Mouse (Mus musculus) kidney, adult 2 months (tissue): ENCODE results near the gene Cnot2. TPM values are rescaled to one million over a fixed set of nuclear protein-coding genes. Genes with fewer than 3 reads are reported as not detected.

Experiments used
- DNase-seq: peaks from one replicate; pipeline ENCODE4 v3.0.0; 2021
- H3K27ac ChIP-seq: fragments of 200-500 bp; 2 replicates; pipeline ENCODE4 v1.5.1; 2012; ENCODE audit warnings: low read depth, low read length, control low read depth, inconsistent platforms; ENCODE audit not compliant: insufficient read depth
- H3K27me3 ChIP-seq: fragments of 200-500 bp; replicated peaks from 2 replicates; pipeline ENCODE4 v1.6.1; 2012; ENCODE audit warnings: mild to moderate bottlenecking, moderate library complexity, low read length, inconsistent platforms; ENCODE audit not compliant: control insufficient read depth, insufficient read depth
- H3K36me3 ChIP-seq: fragments of 200-500 bp; 2 replicates; pipeline ENCODE4 v1.6.1; 2012; ENCODE audit warnings: mild to moderate bottlenecking, moderate library complexity, low read length, inconsistent platforms; ENCODE audit not compliant: control insufficient read depth, insufficient read depth
- H3K4me1 ChIP-seq: fragments of 200-500 bp; 2 replicates; pipeline ENCODE4 v1.6.1; 2011; ENCODE audit warnings: low read length; ENCODE audit not compliant: control insufficient read depth, insufficient read depth
- H3K4me3 ChIP-seq: fragments of 200-500 bp; 2 replicates; pipeline ENCODE4 v1.5.1; 2011; ENCODE audit warnings: mild to moderate bottlenecking, low read depth, low read length, control low read depth; ENCODE audit not compliant: insufficient read depth
- CTCF ChIP-seq: fragments of 200-500 bp; conservative IDR thresholded peaks from 2 replicates; pipeline ENCODE4 v1.5.1; 2011; ENCODE audit warnings: low read depth, mild to moderate bottlenecking, control low read depth, low read length, moderate library complexity, mixed read lengths; ENCODE audit not compliant: insufficient read depth, insufficient read length
- POLR2A ChIP-seq: fragments of 200-500 bp; IDR thresholded peaks from one replicate; pipeline ENCODE4 v1.6.1; 2011; ENCODE audit warnings: low read depth, low read length, control low read depth
- WGBS: fragments of 180-500 bp; shearing (Covaris S2); methylation state at CpG from one replicate; pipeline ENCODE4 v1.1.7; 2018; 5-methylcytosine and 5-hydroxymethylcytosine counted together
- polyA plus RNA-seq: library from polyadenylated mRNA; depleted of rRNA; stranded (reverse); fragments of >200 nt; gene quantifications from 2 replicates; pipeline ENCODE4 v1.2.3, GENCODE M21; 2012

The Cnot2 gene
- polyA plus RNA-seq, 1 experiment = 32.5 TPM

DNA sequence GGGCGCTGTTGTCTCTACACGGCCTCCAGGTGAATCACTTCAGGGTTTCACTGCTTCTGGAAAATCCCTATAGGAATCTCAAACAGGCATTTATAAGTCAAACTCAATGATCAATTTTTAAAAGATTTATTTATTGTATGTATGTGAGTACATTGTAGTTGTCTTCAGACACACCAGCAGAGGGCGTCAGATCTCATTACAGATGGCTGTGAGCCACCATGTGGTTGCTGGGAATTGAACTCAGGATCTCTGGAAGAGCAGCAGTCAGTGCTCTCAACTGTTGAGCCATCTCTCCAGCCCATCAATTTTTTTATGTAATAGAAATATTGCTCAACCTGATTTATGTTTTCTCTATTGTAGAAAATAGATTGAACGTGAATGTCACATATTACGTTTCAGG, 100.3 kb downstream of the Cnot2 start:
- DNase-seq = no peak
- TF ChIP-seq CTCF (0 out of 2 replicates have a peak, but pooled peaks have one; percentile 4), POLR2A (no peak)
- no peaks in the 10 kb centered on the region; the same call in 1 of the 2 replicates for H3K27me3 ChIP-seq
- no peak overlapping the region for H3K27ac ChIP-seq
- H3K36me3 ChIP-seq = no peaks in the 10 kb centered on the region
- no peak overlapping the region for H3K4me3 ChIP-seq
- 92% methylated on average over 5 of the region's 5 CpGs for WGBS
- no peaks in the 10 kb centered on the region for H3K4me1 ChIP-seq

- H3K4me1 ChIP-seq = no peaks in the 10 kb centered on the region
- TF ChIP-seq CTCF = no peak
- no peak for TF ChIP-seq POLR2A
- no peak overlapping the region for H3K27ac ChIP-seq
- WGBS = 95% methylated on average over 3 of the region's 3 CpGs
- no peak overlapping the region for H3K4me3 ChIP-seq
- no peaks in the 10 kb centered on the region for H3K36me3 ChIP-seq
- peaks cover 9% of the 10 kb centered on the region for H3K27me3 ChIP-seq
- no peak for DNase-seq
Measured at GRCm38 (mm10) chr10:116476559-116476958, 104.8 kb downstream of the Cnot2 start.

GRCm38 (mm10) chr10:116475725-116476124, 105.6 kb downstream of the Cnot2 start:
- no peak for DNase-seq
- Histone ChIP-seq H3K4me3 (no peak overlapping the region), H3K4me1 (no peaks in the 10 kb centered on the region), H3K36me3 (no peaks in the 10 kb centered on the region), H3K27me3 (peaks cover 9% of the 10 kb centered on the region), H3K27ac (no peak overlapping the region)
- TF ChIP-seq POLR2A = no peak
- TF ChIP-seq CTCF = no peak
- 63% methylated on average over 6 of the region's 6 CpGs for WGBS

DNA sequence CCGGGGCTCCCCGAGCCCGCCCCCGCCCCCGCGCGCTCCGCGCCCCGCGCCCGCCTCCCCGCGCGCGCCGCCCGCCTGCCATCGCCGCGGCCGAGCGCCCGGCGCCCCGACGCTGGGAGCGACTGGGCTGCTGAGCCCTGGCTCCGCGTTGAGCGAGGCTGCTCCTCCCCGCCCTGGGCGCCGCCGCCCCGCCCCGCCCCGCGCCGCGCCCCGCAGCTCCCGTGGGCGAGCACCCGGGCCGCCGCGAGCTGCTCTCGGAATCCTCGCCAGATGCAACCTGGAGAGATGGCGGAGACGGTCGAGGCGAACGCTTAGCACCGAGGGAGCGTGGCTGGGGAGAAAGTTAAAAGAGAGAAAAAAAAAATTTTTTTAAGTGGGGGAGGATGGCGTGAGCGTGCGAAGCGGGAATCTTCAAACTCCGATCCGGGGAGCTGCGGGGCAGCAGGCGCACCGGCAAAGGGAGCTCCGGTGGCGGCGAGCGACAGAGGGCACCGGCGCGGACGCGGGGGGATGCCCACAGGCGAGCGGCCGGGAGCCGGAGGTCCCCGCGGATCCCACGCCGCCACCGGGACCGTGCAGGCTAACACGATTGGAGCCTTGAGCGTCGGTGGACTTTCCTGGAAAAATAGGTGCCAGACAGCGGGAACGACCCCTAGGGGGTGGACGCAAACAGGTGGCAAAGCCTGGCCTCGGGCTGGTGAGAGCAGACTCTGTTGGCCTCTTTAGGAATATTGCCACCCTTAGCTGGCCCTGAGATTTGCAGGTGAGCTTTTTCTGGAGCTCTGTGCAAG, 107.4 kb downstream of the Cnot2 start, which contains the start of gene Kcnmb4:
Gene Kcnmb4 (minus strand): TSS at position 120 of the 791 bp plus-strand sequence.
- WGBS = 3% methylated on average over 91 of the region's 92 CpGs
- TF ChIP-seq CTCF (0 out of 2 replicates have a peak, but pooled peaks have one; percentile 1), POLR2A (no peak)
- peak; percentile 9 for DNase-seq
- Histone ChIP-seq H3K27ac (no peak within 1 kb of the TSS), H3K4me1 (no peaks in the 10 kb centered on the region), H3K4me3 (peak within 1 kb of the TSS; percentile 31), H3K27me3 (peaks cover 9% of the 10 kb centered on the region), H3K36me3 (no peaks in the 10 kb centered on the region)

DNA sequence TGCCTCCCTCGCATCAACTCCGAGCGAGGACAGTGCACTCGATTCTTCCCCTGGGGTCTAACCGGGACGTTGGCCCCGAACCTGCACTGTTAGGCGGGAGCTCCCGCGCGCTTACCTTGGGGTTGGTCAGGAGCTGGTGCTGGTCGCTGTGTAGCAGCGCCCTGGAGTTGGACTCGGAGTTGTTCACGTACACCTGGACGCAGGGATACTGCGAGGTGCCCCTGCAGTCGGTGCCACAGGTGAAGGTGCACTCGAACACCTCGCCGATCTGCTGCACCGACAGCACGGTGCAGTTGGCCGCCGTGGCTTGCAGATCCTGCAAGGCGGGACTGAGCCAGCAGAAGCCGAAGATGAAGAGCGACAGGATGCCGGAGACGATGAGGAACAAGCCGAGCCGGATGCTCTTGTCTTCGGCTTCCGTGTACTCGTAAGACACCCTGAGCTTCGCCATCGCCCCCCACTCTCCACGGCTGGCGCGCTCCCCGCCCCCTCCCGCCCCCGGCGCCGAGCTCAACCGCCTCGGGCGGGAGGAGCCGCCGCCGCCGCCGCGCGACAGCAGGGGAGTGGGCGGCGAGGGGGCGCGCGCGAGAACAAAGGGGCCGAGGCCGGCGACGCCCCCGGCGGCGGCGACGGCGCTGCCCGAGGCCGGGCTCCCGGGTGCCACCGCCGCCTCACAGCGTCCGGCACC, 108.1 kb downstream of the Cnot2 start:
- TF ChIP-seq CTCF (no peak), POLR2A (no peak)
- no peak for DNase-seq
- Histone ChIP-seq H3K36me3 (no peaks in the 10 kb centered on the region), H3K27me3 (peaks cover 9% of the 10 kb centered on the region), H3K4me1 (no peaks in the 10 kb centered on the region), H3K27ac (no peak overlapping the region), H3K4me3 (peak overlapping the region; percentile 31)
- 1% methylated on average over 68 of the region's 78 CpGs for WGBS

DNA sequence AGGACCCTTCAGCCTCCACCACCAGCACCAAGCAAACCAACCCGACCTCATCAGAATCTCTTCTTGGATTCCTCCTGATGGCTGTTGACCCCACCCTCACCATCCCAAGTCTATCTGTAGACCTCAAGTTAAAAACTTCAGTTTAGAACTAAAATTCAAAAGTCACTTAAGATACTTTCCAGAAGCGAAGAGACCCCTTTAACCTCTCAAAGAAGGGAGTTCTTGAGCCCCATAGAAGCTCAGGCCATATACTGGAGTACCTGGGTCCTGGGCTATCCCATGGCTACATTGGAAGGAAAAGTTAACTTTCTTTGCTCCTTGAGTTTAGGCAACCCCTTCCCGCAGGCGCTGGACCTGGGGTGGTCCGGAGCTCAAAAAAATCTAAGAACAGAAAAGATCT, 108.7 kb downstream of the Cnot2 start:
- no peak for DNase-seq
- no peaks in the 10 kb centered on the region for H3K36me3 ChIP-seq
- TF ChIP-seq POLR2A = no peak
- TF ChIP-seq CTCF = no peak
- 21% methylated on average over 5 of the region's 5 CpGs for WGBS
- H3K4me3 ChIP-seq = no peak overlapping the region
- no peak overlapping the region for H3K27ac ChIP-seq
- peaks cover 9% of the 10 kb centered on the region for H3K27me3 ChIP-seq
- no peaks in the 10 kb centered on the region for H3K4me1 ChIP-seq
